Mouse (Mus musculus) adrenal gland, postnatal 10 days (tissue): Measurements from ENCODE around the gene Nfic. TPM values are rescaled to one million over a fixed set of nuclear protein-coding genes. Genes with fewer than 3 reads are reported as not detected.

Experiments used
- DNase-seq: peaks from one replicate; pipeline ENCODE4 v3.0.0; 2021; ENCODE audit warnings: mixed read lengths
- total RNA-seq, 2 experiments: library from RNA; stranded (reverse); gene quantifications; 2 replicates each; pipeline ENCODE4 v1.2.3; 2021

Gene Nfic
- total RNA-seq, 2 experiments from 2014 or later, result 99.9 to 129 TPM

DNA sequence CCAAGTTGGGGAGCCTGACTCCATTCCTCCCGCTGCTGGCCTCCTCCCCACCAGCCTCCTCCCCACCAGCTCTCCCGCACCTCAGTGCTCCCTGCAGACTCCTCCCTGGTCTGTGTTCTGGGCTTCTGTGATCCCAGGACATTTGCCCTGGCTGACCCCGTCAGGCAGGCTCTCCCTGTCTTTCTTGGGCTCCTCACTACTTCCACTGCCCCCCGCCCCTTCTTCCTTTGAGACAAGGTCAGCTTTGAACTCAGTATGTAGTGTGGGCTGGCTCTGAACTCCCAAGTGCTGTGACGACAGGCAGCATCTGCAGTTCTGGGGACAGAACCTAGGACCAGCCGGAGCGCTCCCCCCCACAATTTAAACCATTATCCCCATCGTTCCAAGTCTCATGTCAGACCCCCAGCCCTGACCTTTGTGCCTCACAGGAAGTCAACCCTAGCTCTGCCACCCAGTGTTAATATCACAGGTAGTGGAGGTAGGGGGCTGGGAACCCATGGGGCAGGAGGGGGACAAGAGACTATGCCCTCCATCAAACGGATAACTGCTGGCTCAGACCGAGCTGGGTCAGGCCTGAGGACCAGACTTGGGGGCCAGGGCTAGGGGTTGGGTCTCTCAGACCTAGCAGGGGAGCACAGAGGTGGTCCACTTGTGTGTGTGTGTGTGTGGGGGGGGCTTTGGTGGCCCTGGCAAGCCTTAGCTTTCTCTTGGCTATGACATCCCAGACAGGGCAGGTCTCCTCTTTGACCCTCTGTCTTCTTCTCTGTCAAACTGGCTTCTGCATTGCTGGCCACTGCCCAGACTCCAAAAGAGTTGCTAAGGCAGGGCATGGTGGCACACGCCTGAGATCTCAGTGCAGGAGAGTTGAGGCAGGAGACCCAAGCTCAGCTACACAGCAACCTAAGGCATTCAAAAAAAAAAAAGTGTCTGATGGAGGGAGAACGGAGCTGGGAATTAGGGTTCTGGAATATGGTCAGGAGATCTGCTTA is 37.9 kb downstream of the Nfic start:
- DNase-seq, result no peak

DNA sequence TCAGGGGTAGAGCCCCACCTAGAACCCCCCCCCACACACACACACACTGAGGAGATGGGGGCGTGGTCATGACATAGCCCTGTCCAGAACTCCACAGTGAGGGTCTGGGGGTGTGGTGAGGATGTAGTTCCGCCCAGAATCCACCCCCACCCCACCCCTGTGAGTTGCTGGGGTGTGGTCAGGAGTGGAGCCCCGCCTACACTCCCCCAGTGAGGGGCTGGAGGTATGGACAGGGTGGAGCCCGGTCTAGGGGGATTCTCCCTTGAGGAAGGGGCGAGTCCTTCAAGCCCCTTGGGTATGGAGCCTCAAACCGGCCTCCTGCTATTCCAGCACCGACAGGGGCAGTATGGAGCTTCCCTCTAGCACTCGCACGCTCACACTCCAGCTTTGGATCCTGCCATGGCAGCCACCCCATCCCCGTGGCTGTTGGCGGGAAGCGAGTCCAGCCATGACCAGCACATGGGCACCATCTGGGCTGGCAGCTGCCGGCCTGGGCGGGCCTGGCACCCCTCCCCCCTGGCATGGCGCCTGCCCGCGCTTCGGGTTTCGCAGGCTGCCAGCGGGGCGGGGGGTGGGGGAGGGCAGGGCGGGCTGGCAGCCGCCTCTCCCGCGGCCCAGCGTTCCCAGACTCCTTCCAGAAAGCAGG is 38.7 kb downstream of the Nfic start:
- peak; percentile 92 for DNase-seq

DNA sequence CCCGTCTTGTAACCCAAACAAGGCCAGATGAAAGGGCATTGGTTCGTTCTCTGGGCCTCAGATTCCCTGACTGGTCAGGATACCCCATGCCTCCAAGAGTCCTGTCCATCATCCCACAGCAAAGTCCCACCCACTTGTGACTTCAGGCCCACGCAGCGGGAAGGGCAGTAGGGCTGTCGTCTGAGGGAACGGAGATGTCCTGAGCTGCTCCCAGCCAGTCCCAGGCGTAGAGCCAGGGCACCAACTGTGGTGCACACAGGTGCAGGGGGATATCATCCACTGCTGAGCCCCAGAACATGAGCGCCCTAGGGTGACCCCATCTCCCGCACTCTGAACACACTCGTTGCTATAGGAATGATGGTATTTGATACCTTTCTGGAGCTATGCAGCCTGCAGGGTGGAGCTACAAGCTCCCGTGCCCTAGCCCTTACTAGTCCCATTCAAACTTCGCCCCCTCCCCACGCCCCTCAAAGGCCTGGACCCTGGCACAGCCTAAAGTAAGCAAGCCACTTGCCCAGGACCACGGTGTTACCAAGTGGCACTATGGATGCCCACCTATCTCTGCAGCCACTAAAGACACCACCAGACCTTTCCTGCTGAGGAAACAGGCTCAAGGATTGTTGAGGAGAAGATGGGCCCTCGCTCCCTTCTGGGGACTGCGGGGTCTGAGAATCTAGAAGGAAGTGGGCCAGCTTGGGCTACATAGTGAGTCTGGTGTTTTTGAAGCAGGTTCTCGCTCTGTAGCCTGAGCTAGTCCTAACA is 39.7 kb downstream of the Nfic start:
- DNase-seq, result no peak

DNA sequence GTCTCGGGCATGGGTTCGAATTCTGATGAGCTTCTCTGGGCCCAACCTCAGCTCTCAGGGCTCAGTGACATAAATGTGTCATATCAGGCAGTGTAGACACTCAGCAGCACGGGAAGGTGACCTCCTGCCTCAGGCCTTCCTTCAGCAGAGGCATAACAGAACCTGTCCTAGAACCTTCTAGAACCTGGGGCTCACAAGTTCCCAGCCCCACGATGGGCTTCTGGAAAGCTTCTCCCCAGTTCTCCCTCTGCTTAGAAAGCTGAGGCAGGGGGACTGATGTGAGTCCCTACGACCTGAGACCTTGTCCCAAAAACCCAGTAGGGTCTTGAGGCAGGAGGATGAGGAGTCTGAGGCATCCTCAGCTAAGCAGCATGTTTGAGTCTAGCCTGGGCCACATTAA is 40.3 kb downstream of the Nfic start:
- DNase-seq, result no peak

DNA sequence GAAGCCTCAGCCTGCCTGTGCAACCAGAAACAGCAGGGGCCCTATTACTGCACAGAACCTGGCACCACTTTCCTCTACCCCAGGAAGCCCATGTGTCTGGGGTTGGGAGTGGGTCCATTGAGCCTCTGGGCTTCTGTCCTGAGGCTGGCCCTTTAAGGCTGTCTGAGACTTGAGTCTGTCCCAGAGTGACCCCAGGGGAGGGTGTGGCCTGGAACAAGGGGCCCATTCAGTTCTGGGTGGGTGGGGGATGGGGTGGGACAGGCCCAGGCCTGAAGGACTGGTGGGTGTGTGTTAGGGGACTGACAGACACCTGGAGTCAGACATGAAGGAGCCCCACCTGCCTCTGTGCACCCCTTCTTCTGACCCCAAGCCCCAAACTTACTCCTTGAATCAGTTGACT is 40.8 kb downstream of the Nfic start:
- peak; percentile 64 for DNase-seq

DNA sequence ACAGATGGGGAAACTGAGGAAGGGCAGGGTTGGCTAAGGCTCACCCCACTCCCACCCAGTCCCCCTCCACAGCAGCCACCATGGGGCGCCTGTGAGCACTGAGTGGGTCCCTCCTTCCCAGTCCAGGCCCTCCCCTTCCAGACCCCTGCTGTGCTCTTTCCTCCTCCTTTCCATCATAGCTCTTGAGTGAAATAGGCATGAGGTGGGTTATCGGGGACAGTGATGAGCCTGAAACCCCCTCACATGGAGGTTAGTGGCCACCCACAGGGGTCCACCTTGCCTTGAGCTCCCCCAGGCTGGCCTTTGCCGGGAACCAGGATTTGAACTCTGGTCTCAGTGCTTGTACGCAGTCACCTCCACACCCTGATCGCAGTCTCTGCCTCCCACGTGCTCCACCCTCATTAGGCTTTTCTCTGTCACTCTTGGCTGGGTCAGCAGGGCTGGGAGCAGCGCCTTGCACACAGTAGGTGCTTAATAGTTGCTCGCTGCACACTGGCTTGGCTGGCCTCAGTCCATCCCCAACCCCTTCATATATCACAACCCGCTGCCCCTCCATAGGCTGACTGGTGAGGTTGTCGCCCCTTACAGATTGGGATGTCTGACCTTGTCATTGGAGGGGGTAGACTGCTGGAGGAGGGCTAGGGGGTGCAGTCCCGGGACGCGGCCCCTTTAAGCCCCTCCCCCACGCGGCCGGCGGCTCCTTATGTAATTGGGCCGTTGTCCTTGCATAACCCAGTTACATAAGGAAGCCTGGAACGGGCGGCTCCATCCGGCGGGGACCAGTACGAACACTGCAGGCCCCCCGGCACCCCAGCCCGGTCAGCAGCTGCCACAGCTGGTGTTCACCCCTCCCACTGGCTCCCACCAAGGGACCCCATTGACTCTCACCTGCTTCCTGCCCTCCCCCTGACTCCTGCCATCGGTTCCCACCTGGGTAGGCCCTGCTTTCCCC is 41.8 kb downstream of the Nfic start:
- DNase-seq, result peak; percentile 93

DNA sequence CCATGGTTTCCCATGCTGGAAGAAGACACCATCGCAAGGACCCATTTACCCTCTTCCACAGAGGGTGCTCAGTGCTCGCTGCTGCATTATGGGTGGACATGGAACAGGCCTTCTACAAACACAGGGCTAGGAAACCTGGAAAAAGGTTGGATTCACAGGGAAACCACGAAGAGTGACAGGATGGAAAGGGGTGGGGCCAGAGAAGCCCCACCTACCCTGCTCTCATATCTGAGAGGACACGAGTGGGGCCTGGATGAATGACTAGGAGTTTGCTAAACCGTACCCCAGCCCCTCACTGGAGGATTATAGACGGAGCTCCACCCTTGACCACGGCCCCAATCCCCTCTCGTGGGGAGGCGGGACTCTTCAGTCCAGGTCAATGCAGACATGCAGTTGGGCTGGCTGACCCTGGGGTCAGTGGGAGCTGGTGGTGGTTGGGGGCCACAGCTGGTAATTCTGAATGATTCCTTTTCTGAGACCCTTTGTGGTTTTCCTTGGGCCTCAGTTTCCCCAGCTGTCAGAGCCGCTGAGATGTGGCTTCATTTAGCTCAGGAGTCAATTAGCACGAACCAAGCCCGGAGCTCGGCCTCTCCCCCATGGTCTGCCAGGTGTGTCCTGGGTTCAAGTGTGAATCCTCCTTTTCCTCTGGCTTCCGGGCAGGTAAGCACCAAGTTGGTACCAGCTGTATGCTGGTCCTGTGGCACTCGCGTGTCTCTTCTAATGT is 42.7 kb downstream of the Nfic start:
- DNase-seq, result no peak

DNA sequence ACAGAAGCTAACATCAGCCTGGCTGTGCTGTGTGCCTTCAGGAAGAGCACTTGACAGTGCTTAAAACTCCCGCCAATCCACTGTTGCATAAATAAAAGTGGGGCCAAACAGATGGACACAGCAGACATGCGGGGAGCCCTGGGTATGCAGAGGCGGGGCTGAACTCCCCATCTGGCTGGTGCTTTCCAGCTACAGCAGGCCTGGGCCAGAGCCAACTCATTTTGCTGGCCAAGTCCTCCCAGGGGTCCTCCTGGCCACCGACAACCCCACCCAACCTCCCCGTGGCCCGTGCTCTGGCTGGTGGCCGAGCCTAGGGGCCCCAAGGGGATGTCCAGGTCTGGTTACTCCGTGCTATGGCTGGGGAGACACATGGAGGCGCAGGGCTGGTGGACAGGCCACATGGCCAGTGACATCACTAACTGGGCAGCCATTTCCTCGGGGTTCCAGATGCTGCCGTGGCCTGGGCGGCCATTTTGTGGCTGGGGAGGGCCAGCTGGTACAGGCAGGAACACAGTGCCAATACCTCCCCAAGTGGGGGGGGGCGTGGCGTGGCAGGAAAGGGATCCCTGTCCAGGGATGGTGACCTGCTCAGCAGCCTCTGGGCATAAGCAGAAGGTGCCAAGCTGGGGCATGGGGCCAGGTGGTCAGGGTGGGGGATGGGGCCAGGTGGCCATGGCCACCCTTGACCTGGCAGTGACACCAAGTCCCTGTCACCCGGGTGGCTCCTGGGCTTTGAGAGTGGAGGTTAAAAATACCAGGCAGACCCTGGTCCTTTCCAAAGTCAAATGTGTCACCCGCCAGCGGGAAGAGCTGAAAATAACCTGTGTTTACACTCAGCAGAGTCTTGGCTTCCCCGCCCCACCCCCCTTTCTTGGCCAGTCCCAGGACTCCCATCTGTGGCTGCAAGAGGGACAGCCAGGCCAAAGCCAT is 43.7 kb downstream of the Nfic start:
- DNase-seq, result peak; percentile 93

DNA sequence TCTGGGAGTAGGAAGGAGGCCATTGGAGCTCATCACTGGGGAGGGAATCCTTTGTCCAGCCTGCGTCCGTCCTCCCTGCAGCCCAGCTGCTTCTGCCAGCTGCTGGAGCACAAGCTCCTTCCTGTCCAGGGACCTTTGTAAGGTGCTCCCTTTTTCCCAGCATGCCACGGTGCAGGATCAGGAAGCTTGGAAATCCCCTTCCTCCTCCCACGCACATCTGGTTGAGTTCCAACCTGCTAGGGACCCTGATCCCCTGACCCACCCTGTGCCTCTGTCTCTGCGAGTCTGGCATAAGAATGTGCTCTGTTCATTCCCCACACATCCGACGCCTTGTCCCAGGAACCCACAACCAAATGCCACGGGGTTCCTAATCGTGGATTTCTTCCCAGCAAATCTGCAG is 44.5 kb downstream of the Nfic start:
- DNase-seq, result peak; percentile 54

DNA sequence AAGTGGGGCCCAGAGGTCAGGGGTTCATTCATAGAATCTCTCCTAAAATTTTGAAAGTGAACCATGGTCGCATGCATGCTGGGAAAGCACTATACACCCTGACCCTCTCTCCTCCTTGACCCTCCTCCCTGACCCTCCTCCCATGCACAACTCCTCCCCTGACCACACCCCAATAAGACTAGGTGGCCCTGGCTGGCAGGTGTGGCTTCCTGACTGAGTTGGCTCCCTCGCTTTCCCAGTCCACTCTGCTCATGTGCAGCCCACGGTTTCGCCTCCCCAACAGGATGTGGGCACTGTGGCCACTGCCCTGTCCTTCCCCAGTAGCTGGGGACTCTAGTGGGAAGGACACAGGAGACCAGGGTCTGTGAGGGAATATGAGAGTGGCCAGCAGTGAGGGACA is 45.1 kb downstream of the Nfic start:
- DNase-seq, result no peak

DNA sequence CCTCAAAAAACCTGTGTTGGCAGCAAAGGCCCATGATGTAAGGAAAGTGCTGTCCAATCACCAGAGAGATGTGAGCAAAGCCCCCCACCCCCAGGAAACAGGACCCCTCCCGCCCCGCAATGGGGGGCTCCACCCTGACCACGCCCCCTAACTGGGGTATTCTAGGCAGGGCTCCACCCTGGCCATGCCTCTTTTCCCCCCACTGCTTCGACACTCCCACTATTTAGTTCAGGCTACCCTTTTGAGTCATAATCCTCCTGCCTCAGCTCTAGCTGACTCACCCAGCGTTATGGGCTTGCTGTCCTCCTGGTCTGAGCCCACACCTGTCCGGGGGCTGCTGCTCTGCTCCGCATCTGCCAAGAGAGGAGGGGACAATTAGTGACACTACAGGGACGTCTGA is 46.1 kb downstream of the Nfic start:
- DNase-seq, result no peak

DNA sequence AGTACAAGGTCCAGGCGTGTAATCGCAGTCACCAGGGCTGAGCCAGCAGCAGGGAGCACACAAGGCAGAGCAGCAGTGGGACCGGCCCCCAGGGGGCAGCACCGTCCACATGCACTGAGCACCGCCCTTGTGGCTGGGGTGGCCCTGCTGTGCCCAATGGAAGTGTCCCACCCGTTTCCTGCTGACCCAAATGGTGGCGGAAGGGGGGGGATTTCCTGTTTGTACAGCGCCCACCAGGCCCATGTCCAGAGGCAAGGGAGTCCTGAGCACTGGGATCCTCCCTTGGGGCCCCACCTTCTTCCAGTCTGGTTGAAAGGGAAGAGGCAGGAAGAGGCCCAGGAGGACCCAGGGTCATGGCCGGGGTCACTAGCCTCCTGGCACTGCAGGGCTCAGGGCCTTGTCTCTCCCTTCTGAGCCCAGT is 46.6 kb downstream of the Nfic start:
- peak; percentile 92 for DNase-seq

DNA sequence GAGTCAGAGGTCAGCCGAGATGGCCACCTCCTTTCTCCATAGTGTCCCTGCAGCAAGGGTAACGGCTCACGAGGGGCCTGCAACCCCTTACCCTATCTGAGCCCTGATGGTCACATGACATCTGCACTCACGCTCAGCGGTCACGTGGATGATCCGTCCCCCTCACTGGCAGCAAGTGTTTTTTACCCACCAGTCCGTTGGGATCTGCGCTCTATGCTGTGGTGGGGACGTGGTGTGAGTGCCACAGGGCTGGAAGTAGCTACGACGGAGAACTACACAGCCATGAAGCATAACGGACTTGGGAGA is 47.1 kb downstream of the Nfic start:
- DNase-seq, result no peak

DNA sequence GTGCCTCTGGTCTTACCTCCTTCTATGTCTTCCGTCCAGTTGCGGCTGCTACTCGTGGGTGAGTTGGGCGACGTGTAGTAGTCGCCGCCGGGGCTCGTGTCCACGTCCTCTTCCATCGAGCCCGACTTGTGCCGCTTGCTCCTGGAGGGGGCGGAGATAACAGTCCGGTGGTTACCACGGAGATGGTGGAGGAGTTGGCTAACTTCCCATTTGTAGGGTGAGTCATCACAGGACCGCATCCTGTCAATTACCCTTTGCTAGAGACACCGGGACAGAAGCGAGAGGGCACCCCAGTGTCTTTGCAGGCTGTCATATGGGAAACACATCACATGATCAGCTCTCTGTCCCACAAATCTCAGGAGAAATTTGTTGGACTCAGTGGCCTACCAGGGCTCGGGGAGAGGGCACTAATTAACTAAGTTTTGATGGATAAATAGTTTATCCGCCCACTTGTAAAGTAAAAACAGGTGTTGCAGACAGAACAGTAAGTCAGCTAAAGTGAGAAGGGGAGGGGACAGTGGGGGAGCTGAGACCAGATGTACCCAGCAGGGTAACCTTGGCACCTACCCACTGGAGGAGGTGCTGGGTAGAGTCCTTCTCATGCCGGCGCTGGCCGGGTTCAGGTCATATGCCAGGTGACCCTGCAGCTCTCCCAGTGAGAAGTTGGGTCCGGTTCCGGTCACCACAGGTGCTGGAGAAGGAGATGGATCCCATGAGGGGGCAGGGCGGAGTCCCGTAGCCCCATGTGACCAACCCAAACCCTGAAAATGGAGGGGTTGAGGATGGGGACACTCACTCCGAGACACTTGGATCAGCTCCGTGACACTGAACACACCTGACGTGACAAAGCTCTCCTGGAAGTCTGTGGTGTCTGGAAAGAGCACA is 47.7 kb downstream of the Nfic start:
- peak; percentile 88 for DNase-seq

DNA sequence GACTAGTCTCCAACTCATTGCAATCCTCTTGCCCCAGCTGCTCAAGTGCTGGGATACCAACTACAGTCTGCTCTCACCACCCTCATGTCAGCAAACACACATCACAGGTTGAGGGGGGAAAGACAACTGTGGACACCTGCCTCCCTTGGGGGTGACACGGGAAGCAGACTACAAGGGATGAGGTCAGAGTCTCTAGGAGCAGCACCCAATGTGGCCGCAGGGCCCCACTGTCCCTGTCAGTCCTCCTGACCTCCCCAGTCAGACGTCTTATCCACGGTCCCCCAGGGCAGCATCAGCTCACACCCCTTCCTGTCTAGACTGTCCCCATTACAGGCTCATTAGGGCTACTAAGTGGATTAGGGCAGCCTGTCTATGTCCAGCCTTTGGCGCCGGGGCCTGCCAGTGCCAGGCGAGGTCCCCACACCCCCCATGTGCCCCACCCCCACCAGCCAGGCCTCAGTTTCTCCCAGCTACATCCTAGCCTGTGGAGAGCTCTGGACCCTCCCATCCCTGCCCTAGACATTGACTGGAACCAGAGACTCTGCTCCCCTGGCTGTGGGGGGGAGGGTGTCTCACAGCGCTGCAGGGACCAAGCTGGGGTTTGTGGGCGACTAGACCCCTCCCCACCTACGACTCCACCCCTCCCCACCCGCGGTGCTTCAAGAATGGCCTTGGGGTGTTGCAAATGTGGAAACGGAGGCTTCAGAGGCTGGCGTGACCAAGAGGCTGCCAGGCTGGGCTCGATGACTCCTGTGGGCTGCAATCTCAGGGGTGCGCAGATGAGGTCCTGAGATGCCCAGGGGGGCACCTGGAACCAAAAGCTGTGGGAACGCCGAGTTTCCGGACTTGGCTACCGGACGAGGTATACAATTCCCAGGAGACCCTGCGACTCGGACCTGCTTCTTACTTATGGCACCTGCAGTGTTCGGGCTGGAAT is 48.7 kb downstream of the Nfic start:
- no peak for DNase-seq

DNA sequence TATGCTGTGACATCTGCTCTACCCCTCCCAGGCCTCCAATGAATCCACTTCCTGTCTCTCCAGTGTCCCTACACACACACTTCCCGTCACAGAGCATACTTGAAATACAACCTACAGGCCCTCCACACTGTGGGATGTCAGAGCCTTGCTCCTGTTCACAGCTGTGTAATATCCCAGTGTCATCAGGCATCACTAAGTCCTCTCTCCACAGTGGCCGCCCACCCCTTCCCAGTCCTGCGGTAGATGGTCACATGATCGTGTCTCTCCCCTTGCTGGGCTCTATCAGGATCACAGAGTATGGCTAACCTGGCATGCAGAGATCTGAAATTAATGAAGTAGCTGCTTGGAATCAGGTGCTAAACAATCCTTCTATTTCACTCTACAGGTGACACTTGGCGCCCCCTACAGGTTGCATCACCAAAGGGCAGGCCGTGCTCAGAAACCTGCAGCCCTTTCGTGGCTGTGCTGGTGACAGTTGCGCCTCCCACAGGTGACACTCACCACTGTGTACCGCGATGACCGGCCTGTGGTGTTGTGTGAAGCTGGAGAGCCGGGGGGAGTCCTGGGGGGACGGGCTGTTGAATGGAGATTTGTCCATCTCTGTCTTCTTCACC is 49.7 kb downstream of the Nfic start:
- peak; percentile 71 for DNase-seq

DNA sequence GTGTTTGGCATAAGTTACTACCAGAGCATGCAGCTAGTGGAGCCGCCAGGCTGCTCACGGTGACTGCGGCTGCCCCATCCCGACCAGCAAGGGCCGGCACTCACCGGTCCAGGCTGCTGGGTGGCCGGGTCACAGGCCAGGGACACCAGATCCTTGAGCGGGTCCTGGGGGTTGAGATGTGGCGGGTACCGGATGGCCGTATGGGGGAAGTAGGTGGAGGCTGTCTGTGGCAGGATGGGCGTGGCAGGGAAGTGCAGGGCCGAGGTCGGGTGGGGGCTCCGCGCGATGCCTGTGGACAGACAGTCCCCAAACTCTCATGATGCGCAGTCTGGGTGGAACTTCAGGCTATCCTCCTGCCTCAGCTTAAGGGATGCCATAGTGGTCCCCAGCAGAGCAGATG is 50.7 kb downstream of the Nfic start:
- DNase-seq, result no peak
